Mouse (Mus musculus) embryonic fibroblast, embryonic 13.5 days (primary cell): ENCODE data around the gene Deup1.

Experiments used
- CTCF ChIP-seq: IDR thresholded peaks from 2 replicates; pipeline ENCODE4 v1.5.1; 2011; ENCODE audit warnings: mild to moderate bottlenecking, control low read depth, low read length, moderate library complexity, borderline replicate concordance; ENCODE audit not compliant: insufficient read depth
- POLR2A ChIP-seq: IDR thresholded peaks from 2 replicates; pipeline ENCODE4 v1.6.1; 2011; ENCODE audit warnings: low read depth, mild to moderate bottlenecking, control low read depth, low read length, moderate library complexity

DNA sequence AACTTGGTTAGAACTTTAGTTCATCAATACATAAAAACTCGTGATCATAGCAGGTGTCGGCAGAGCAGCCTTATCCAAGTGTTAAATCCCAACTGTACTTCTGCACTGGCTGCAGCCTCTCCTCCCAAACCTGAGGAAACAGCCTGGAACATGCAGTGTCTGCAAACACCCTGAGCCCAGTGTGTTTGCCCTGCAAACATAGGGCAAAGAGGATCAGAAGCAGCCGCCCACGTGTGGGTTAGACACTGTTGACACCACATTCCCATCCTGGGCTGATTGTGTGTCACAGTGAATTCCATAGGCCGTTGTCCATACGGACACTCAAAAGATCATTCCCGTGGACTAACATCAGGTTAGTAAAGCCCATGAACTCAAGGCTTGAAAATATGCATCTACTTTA is 65.4 kb downstream of the Deup1 start:
- no peak for TF ChIP-seq POLR2A
- TF ChIP-seq CTCF = no peak
